Mouse (Mus musculus): Measurements from ENCODE around the gene Proser2. TPM values are rescaled to one million over a fixed set of nuclear protein-coding genes. Genes with fewer than 3 reads are reported as not detected.

Proser2 gene
- total and polyA plus RNA-seq, 3 experiments, result 0.11 TPM; not detected in 2

- TF ChIP-seq CTCF (IDR thresholded peaks at IDR 0.05; ENCODE audit: low read depth, low read length), result no peak
- no peak for TF ChIP-seq GATA1 (IDR thresholded peaks at IDR 0.05; ENCODE audit: borderline replicate concordance, low read length)
- TF ChIP-seq POLR2AphosphoS5 (IDR thresholded peaks at IDR 0.05; ENCODE audit: insufficient replicate concordance, low read depth, low read length), result no peak
- TF ChIP-seq TAL1 (conservative IDR thresholded peaks at IDR 0.05; ENCODE audit: low read depth, low read length), result no peak
- TF ChIP-seq GATA2 (IDR thresholded peaks at IDR 0.05; ENCODE audit: borderline replicate concordance, low read depth, low read length), result no peak
- no peaks in the 10 kb centered on the region for H3K4me1 ChIP-seq (ENCODE audit: insufficient read depth, low read depth, low read length)
- H3K4me3 ChIP-seq (ENCODE audit: low read depth, low read length), result no peak overlapping the region
- H3K27me3 ChIP-seq (ENCODE audit: insufficient read depth, low read length), result peaks cover 12% of the 10 kb centered on the region; the same call in 1 of the 2 replicates
- no peaks in the 10 kb centered on the region for H3K36me3 ChIP-seq (replicated peaks)
- DNase-seq (ENCODE audit: low spot score) (no peak), ATAC-seq (ENCODE audit: extremely low read depth, insufficient number of reproducible peaks, low FRiP score, poor library complexity, severe bottlenecking) (no peak)
- H3K9me3 ChIP-seq (replicated peaks), result no peaks in the 10 kb centered on the region
Observed at GRCm38 (mm10) chr2:6085622-6086530, 44.1 kb downstream of the Proser2 start.

- no peak for TF ChIP-seq GATA1 (IDR thresholded peaks at IDR 0.05; ENCODE audit: borderline replicate concordance, low read length)
- TF ChIP-seq GATA2 (IDR thresholded peaks at IDR 0.05; ENCODE audit: borderline replicate concordance, low read depth, low read length), result no peak
- TF ChIP-seq CTCF (IDR thresholded peaks at IDR 0.05; ENCODE audit: low read depth, low read length), result no peak
- TF ChIP-seq TAL1 (conservative IDR thresholded peaks at IDR 0.05; ENCODE audit: low read depth, low read length), result no peak
- TF ChIP-seq POLR2AphosphoS5 (IDR thresholded peaks at IDR 0.05; ENCODE audit: insufficient replicate concordance, low read depth, low read length), result no peak
- H3K9me3 ChIP-seq (replicated peaks), result no peaks in the 10 kb centered on the region; the same call in 1 of the 2 replicates
- no peak overlapping the region for H3K4me3 ChIP-seq (ENCODE audit: low read depth, low read length)
- no peaks in the 10 kb centered on the region for H3K36me3 ChIP-seq (replicated peaks)
- no peak for DNase-seq (ENCODE audit: low spot score)
- peaks cover 12% of the 10 kb centered on the region; the same call in 1 of the 2 replicates for H3K27me3 ChIP-seq (ENCODE audit: insufficient read depth, low read length)
- no peak for ATAC-seq (ENCODE audit: extremely low read depth, insufficient number of reproducible peaks, low FRiP score, poor library complexity, severe bottlenecking)
- no peaks in the 10 kb centered on the region for H3K4me1 ChIP-seq (ENCODE audit: insufficient read depth, low read depth, low read length)
Observed at GRCm38 (mm10) chr2:6083696-6084095, 46.3 kb downstream of the Proser2 start.

- no peak for DNase-seq (ENCODE audit: low spot score)
- Histone ChIP-seq H3K4me3 (ENCODE audit: low read depth, low read length) (no peak overlapping the region), H3K36me3 (replicated peaks) (no peaks in the 10 kb centered on the region), H3K9me3 (replicated peaks) (no peaks in the 10 kb centered on the region; the same call in 1 of the 2 replicates), H3K4me1 (ENCODE audit: insufficient read depth, low read depth, low read length) (no peaks in the 10 kb centered on the region), H3K27me3 (ENCODE audit: insufficient read depth, low read length) (peaks cover 12% of the 10 kb centered on the region; the same call in 1 of the 2 replicates)
- no peak for ATAC-seq (ENCODE audit: extremely low read depth, insufficient number of reproducible peaks, low FRiP score, poor library complexity, severe bottlenecking)
- TF ChIP-seq GATA2 (IDR thresholded peaks at IDR 0.05; ENCODE audit: borderline replicate concordance, low read depth, low read length) (no peak), TAL1 (conservative IDR thresholded peaks at IDR 0.05; ENCODE audit: low read depth, low read length) (no peak), POLR2AphosphoS5 (IDR thresholded peaks at IDR 0.05; ENCODE audit: insufficient replicate concordance, low read depth, low read length) (no peak), CTCF (IDR thresholded peaks at IDR 0.05; ENCODE audit: low read depth, low read length) (no peak), GATA1 (IDR thresholded peaks at IDR 0.05; ENCODE audit: borderline replicate concordance, low read length) (no peak)
Observed at GRCm38 (mm10) chr2:6082615-6083014, 47.4 kb downstream of the Proser2 start.

- no peaks in the 10 kb centered on the region; the same call in 1 of the 2 replicates for H3K9me3 ChIP-seq (replicated peaks)
- DNase-seq (ENCODE audit: low spot score), result no peak
- H3K27me3 ChIP-seq (ENCODE audit: insufficient read depth, low read length), result peaks cover 10% of the 10 kb centered on the region; the same call in 1 of the 2 replicates
- no peaks in the 10 kb centered on the region for H3K36me3 ChIP-seq (replicated peaks)
- ATAC-seq (ENCODE audit: extremely low read depth, insufficient number of reproducible peaks, low FRiP score, poor library complexity, severe bottlenecking), result no peak
- no peak overlapping the region for H3K4me3 ChIP-seq (ENCODE audit: low read depth, low read length)
- no peak for TF ChIP-seq GATA1 (IDR thresholded peaks at IDR 0.05; ENCODE audit: borderline replicate concordance, low read length)
- TF ChIP-seq TAL1 (conservative IDR thresholded peaks at IDR 0.05; ENCODE audit: low read depth, low read length), result no peak
- TF ChIP-seq GATA2 (IDR thresholded peaks at IDR 0.05; ENCODE audit: borderline replicate concordance, low read depth, low read length), result no peak
- no peak for TF ChIP-seq POLR2AphosphoS5 (IDR thresholded peaks at IDR 0.05; ENCODE audit: insufficient replicate concordance, low read depth, low read length)
- no peak for TF ChIP-seq CTCF (IDR thresholded peaks at IDR 0.05; ENCODE audit: low read depth, low read length)
- no peaks in the 10 kb centered on the region for H3K4me1 ChIP-seq (ENCODE audit: insufficient read depth, low read depth, low read length)
Observed at GRCm38 (mm10) chr2:6081108-6081507, 48.9 kb downstream of the Proser2 start.

GRCm38 (mm10) chr2:6080037-6080436 lies 50.0 kb downstream of the Proser2 start:
- no peak for ATAC-seq (ENCODE audit: extremely low read depth, insufficient number of reproducible peaks, low FRiP score, poor library complexity, severe bottlenecking)
- TF ChIP-seq CTCF (IDR thresholded peaks at IDR 0.05; ENCODE audit: low read depth, low read length) (no peak), GATA1 (IDR thresholded peaks at IDR 0.05; ENCODE audit: borderline replicate concordance, low read length) (no peak), POLR2AphosphoS5 (IDR thresholded peaks at IDR 0.05; ENCODE audit: insufficient replicate concordance, low read depth, low read length) (no peak), GATA2 (IDR thresholded peaks at IDR 0.05; ENCODE audit: borderline replicate concordance, low read depth, low read length) (no peak), TAL1 (conservative IDR thresholded peaks at IDR 0.05; ENCODE audit: low read depth, low read length) (no peak)
- peaks cover 8% of the 10 kb centered on the region for H3K27me3 ChIP-seq (ENCODE audit: insufficient read depth, low read length)

GRCm38 (mm10) chr2:6075530-6075896 lies 54.5 kb downstream of the Proser2 start:
- Histone ChIP-seq H3K4me1 (ENCODE audit: insufficient read depth, low read depth, low read length) (peaks cover 6% of the 10 kb centered on the region), H3K9me3 (replicated peaks) (no peaks in the 10 kb centered on the region; the same call in 1 of the 2 replicates), H3K27me3 (ENCODE audit: insufficient read depth, low read length) (peaks cover 18% of the 10 kb centered on the region), H3K4me3 (ENCODE audit: low read depth, low read length) (no peak overlapping the region), H3K36me3 (replicated peaks) (no peaks in the 10 kb centered on the region)
- ATAC-seq (ENCODE audit: extremely low read depth, insufficient number of reproducible peaks, low FRiP score, poor library complexity, severe bottlenecking) (no peak), DNase-seq (ENCODE audit: low spot score) (no peak)
- TF ChIP-seq TAL1 (conservative IDR thresholded peaks at IDR 0.05; ENCODE audit: low read depth, low read length) (no peak), GATA2 (IDR thresholded peaks at IDR 0.05; ENCODE audit: borderline replicate concordance, low read depth, low read length) (no peak), CTCF (IDR thresholded peaks at IDR 0.05; ENCODE audit: low read depth, low read length) (no peak), GATA1 (IDR thresholded peaks at IDR 0.05; ENCODE audit: borderline replicate concordance, low read length) (no peak), POLR2AphosphoS5 (IDR thresholded peaks at IDR 0.05; ENCODE audit: insufficient replicate concordance, low read depth, low read length) (no peak)

More at GRCm38 (mm10) chr2:6080037-6080436, 50.0 kb downstream of the Proser2 start:
- Histone ChIP-seq H3K9me3 (replicated peaks) (no peaks in the 10 kb centered on the region; the same call in 1 of the 2 replicates), H3K4me3 (ENCODE audit: low read depth, low read length) (no peak overlapping the region), H3K36me3 (replicated peaks) (no peaks in the 10 kb centered on the region), H3K4me1 (ENCODE audit: insufficient read depth, low read depth, low read length) (no peaks in the 10 kb centered on the region)
- DNase-seq (ENCODE audit: low spot score), result no peak

Measured in G1E (cell line).